Mouse (Mus musculus): ENCODE data around the gene Mcam. TPM values are rescaled to one million over a fixed set of nuclear protein-coding genes. Genes with fewer than 3 reads are reported as not detected.

The Mcam gene
- polyA plus RNA-seq, 1 experiment from 2014 or later: 92.9 TPM

DNA sequence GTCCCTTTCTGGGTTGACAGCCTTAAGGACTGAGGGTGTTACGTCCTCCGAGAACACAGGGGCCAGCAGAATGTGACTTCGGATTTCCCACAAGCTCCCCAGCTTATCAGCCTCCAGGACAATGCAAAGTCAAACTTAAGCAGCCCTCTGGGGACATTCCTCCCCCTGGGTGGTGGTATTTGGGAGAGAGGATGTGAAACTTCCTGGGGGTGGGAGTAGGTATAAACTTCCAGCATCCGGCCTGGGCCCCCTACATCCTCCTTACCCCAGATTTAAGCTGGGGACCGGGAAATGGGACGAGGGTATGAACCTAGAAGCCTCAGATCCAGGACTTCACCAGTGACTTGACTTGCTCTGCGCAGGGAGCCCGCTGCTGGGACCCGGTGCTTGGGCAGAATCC lies 4.6 kb upstream of the Mcam start:
- Histone ChIP-seq H3K4me2 (peak overlapping the region; percentile 90), H3K4me3 (peak overlapping the region; percentile 44), H3K36me3 (no peaks in the 10 kb centered on the region), H3K27me3 (peaks cover 16% of the 10 kb centered on the region; the same call in 1 of the 2 replicates), H3K9ac (peak overlapping the region; percentile 58), H3K9me3 (no peaks in the 10 kb centered on the region), H3K27ac (peak overlapping the region; percentile 96), H3K4me1 (peaks cover 79% of the 10 kb centered on the region)
- 0 out of 2 replicates have a peak, but pooled peaks have one; percentile 3 for ATAC-seq (ENCODE audit: borderline replicate concordance, extremely low read depth, low FRiP score, low TSS enrichment)
- WGBS: 6% methylated on average over 9 of the region's 9 CpGs

DNA sequence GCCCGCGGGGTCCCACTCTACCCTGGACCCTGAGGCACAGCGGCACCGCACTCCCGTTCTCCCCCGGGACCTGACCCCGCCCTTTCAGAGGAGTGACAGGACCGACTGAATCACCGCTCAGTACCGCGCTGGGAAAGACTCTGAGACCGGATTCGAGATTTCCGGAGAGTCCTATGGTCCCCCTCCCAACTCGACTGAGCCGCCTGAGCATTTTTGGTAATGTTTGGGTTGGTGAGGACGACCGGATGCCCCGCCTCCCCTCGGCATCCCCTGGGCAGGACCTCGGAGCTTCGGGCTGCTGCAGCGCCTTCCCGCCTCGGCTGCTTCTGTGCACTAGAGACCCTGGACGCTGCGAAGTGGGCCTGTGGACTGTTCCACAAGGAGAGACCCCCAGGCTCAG lies 4.2 kb upstream of the Mcam start:
- peak; percentile 75 for ATAC-seq (ENCODE audit: borderline replicate concordance, extremely low read depth, low FRiP score, low TSS enrichment)
- Histone ChIP-seq H3K9me3 (no peaks in the 10 kb centered on the region), H3K4me3 (peak overlapping the region; percentile 44), H3K9ac (peak overlapping the region; percentile 58), H3K27me3 (peaks cover 16% of the 10 kb centered on the region; the same call in 1 of the 2 replicates), H3K36me3 (no peaks in the 10 kb centered on the region), H3K4me1 (peaks cover 81% of the 10 kb centered on the region), H3K4me2 (peak overlapping the region; percentile 90), H3K27ac (peak overlapping the region; percentile 96)
- under 1% methylated on average over 27 of the region's 27 CpGs for WGBS

DNA sequence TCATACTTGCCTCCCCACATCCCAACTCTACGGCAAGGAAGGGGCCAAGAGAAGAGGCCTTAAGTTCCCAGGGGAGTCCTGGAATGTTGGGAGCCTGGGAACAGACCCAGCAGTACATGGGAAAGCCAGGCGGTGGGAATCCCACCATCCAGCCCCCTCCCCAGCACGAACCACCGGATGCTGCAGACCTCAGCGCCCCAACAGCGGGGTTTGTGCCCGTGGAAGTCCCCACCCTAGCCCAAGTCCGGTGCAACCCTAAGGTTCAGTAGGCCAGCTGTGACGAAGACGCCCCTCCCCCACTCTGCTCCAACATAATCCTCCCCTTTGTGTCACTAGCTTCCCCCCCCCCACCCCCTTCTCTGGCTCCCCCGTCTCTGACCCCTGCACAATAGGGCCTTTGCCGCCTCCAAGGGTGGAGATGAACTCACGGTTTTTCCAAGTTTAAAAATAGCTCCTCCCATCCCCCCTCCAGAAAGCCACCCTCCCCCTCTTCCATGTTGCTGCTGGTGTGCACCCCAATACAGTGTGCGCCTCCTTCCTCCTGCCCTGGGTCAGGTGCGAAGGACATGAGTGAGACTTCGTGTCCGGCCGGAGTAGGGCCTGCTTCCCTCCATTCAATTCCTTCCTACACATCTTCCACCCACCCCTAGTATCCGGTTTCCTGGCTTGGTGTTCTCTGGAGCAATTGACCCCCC lies 3.5 kb upstream of the Mcam start:
- peak overlapping the region; percentile 44 for H3K4me3 ChIP-seq
- ATAC-seq (ENCODE audit: borderline replicate concordance, extremely low read depth, low FRiP score, low TSS enrichment): peak; percentile 29
- WGBS: 23% methylated on average over 19 of the region's 19 CpGs
- peaks cover 83% of the 10 kb centered on the region for H3K4me1 ChIP-seq
- peaks cover 16% of the 10 kb centered on the region; the same call in 1 of the 2 replicates for H3K27me3 ChIP-seq
- no peaks in the 10 kb centered on the region for H3K9me3 ChIP-seq
- H3K27ac ChIP-seq: peak overlapping the region; percentile 96
- peak overlapping the region; percentile 58; the same call in 1 of the 2 replicates for H3K9ac ChIP-seq
- peak overlapping the region; percentile 90 for H3K4me2 ChIP-seq
- H3K36me3 ChIP-seq: no peaks in the 10 kb centered on the region

DNA sequence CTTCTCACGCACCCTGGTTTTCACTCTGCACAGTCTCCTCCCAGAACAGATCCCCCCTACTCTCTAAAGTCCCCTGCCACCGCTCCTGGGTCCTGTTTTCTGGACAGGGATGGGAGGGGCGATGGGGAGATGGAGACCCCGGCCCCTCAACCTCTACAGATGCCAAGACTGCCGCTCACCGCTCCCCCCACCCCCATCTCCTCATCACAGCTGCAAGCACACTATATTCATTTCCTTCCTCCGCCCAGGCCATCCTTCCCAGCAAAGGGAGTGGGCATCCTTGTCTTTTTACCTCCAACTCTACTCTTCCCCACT lies 3.0 kb upstream of the Mcam start:
- 0 out of 2 replicates have a peak overlapping the region, but pooled peaks have one; percentile 12 for H3K4me3 ChIP-seq
- no peaks in the 10 kb centered on the region for H3K9me3 ChIP-seq
- peaks cover 16% of the 10 kb centered on the region; the same call in 1 of the 2 replicates for H3K27me3 ChIP-seq
- H3K4me1 ChIP-seq: peaks cover 85% of the 10 kb centered on the region
- H3K4me2 ChIP-seq: peak overlapping the region; percentile 90
- peak overlapping the region; percentile 96 for H3K27ac ChIP-seq
- 52% methylated on average over 7 of the region's 7 CpGs for WGBS
- no peaks in the 10 kb centered on the region for H3K36me3 ChIP-seq
- no peak overlapping the region; the same call in 1 of the 2 replicates for H3K9ac ChIP-seq
- ATAC-seq (ENCODE audit: borderline replicate concordance, extremely low read depth, low FRiP score, low TSS enrichment): no peak

DNA sequence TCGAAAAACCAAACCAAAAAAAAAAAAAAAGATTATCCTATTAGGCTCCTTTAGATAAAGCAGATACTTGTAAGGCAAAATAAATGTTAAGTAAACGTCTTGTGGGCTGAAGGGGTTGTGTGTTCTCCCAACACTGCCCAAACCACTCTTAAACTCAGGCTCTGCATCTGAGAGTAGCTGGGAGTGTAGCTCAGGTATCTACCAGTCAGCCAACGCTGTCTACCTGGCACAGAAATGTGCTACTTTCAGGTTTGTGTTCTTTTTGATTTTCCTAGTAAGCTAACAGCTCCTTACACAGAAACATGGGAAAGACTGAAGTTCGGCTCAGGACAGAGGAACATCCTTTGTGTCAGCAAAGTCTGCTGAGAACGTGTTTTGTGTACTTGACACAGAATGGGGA lies 2.1 kb upstream of the Mcam start:
- H3K27me3 ChIP-seq: peaks cover 16% of the 10 kb centered on the region; the same call in 1 of the 2 replicates
- H3K4me2 ChIP-seq: peak overlapping the region; percentile 95; the same call in 1 of the 2 replicates
- H3K4me3 ChIP-seq: no peak overlapping the region
- H3K4me1 ChIP-seq: peaks cover 84% of the 10 kb centered on the region
- WGBS: 50% methylated on average over 5 of the region's 5 CpGs
- H3K36me3 ChIP-seq: no peaks in the 10 kb centered on the region
- H3K27ac ChIP-seq: peak overlapping the region; percentile 96; the same call in 1 of the 2 replicates
- no peaks in the 10 kb centered on the region for H3K9me3 ChIP-seq
- no peak for ATAC-seq (ENCODE audit: borderline replicate concordance, extremely low read depth, low FRiP score, low TSS enrichment)
- no peak overlapping the region for H3K9ac ChIP-seq

DNA sequence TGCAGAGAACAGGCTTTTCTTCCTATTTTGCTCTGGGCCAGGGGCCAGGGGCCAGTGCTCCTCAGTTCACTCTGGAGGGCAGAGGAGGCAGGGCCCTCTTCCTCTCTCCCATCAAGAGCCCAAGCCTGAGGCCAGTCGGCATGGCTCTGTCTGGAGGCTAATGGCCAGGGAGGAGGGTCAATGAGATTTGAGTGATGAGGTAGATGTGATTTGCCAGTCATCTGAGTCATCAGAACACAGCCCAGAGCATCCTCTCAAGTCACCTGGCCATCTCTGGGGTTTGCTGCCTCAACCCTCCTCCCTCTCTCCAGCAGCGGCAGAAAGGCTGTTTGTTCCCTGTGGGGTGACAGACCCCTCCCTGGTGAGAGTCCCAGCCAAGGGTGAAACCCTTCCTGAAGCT lies 982 bp upstream of the Mcam start:
- WGBS: 19% methylated on average over 2 of the region's 2 CpGs
- Histone ChIP-seq H3K27ac (peak overlapping the region; percentile 87), H3K27me3 (peaks cover 16% of the 10 kb centered on the region; the same call in 1 of the 2 replicates), H3K9me3 (no peaks in the 10 kb centered on the region), H3K4me3 (peak overlapping the region; percentile 70), H3K36me3 (0 out of 2 replicates have a peak, but pooled peaks cover under 1% of the 10 kb centered on the region), H3K4me2 (peak overlapping the region; percentile 95), H3K4me1 (peaks cover 79% of the 10 kb centered on the region), H3K9ac (peak overlapping the region; percentile 70)
- no peak for ATAC-seq (ENCODE audit: borderline replicate concordance, extremely low read depth, low FRiP score, low TSS enrichment)

DNA sequence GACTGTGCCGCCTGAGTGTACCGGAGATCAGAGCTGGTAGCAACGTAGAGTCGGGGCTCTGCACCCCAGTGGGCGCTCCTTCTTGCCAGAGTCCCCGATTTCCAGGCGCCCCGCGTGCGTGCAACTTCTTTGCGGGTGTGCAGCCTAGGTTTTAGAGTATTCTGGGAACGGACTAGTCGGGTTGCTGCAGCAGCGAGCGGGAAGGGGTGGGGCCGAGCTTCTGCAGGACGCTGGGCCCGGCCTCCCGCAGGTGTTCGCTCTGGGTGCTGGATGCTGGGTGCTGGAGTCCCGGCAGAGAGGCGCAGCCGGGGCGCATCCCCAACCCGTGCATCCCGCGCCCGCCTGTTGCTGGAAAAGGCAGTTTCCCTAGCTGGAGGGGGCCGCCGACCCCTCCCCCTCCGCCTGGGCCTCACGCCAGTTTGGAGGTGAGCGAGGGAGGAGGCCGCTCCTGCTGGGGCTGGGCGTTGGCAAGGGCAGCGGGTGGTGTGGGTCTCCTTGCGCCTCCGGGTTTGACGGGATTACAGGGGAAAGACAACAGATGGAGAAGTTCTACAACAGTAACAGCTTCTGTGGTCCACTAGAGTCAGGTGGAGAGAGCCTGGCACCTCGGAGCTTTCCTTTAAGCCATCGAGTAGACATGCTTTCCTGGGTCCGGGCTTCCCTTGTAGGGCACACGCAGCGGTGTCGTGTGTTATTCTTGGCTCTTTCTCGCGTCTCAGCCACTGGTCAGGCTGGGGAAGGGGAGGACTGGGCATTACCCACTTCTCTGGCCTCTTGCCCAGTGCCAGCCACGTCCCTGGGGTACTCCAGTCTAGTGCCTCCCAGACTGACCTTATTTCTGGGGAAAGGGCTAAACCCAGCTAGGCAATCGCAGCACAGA lies 822 bp downstream of the Mcam start:
- ATAC-seq (ENCODE audit: borderline replicate concordance, extremely low read depth, low FRiP score, low TSS enrichment): peak; percentile 12; the same call in 1 of the 2 replicates
- peaks cover 65% of the 10 kb centered on the region for H3K4me1 ChIP-seq

DNA sequence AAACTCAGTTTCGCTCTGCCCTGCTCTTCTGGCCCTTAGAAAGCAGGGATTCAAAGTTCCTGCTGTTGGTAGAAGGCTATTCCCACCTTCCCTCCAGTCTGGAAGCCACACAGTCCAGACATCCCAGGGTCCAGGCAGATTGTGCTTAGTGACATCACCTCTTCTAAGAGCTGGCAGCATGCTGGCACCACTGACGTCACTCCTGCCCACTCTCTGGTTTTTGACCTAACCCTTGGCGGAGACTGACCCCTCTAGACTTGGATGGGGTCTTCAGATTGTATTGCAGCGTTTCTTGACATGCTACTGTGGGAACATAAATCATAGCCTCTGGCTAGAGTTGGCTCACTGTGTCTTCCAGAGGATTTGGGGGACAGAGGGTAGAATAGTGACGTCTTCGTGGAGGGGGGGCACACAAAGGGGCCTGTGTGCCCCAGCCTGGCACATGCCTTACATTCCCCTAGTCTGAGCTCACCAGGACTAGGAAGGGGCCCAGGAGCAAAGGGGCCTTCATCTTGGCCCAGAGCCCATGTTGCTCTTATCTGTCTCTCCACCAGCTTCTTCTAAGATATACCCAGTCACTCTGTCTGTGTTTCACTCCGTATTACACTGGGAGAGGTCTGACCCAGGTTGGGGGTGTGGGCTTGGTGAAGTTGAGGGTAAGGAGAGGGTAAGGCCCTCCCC lies 1.6 kb downstream of the Mcam start:
- Histone ChIP-seq H3K9ac (peak overlapping the region; percentile 70), H3K27me3 (peaks cover 16% of the 10 kb centered on the region; the same call in 1 of the 2 replicates)

More for the DNA sequence above, 822 bp downstream of the Mcam start:
- H3K36me3 ChIP-seq: peaks cover 13% of the 10 kb centered on the region
- no peaks in the 10 kb centered on the region for H3K9me3 ChIP-seq
- peak overlapping the region; percentile 70 for H3K9ac ChIP-seq
- 2% methylated on average over 49 of the region's 49 CpGs for WGBS
- peak overlapping the region; percentile 95 for H3K4me2 ChIP-seq
- peak overlapping the region; percentile 87 for H3K27ac ChIP-seq
- H3K4me3 ChIP-seq: peak overlapping the region; percentile 70
- H3K27me3 ChIP-seq: peaks cover 16% of the 10 kb centered on the region; the same call in 1 of the 2 replicates

DNA sequence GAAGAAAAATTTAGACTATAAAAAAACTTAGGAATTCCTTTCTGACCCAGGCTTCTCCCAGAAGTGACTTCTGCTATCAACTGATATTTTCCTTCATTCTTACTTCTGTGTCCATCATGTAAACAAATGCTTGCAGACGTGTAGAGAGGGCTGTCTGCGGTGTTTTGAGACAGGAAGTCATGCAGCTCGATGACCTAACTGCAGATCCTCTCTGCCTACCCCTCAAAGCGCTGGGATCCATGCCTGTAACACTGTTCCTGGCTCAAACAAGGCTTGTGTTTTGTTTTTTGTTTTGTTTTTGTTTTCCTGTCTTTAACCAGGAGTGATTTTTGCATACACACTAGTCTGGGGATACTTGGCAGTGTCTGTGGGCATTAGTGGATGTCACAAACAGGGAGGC lies 3.6 kb downstream of the Mcam start:
- Histone ChIP-seq H3K4me3 (no peak overlapping the region), H3K9ac (no peak overlapping the region), H3K36me3 (peaks cover 27% of the 10 kb centered on the region), H3K4me1 (peaks cover 39% of the 10 kb centered on the region), H3K4me2 (no peak overlapping the region), H3K27ac (no peak overlapping the region), H3K27me3 (peaks cover 12% of the 10 kb centered on the region; the same call in 1 of the 2 replicates), H3K9me3 (no peaks in the 10 kb centered on the region)
- ATAC-seq (ENCODE audit: borderline replicate concordance, extremely low read depth, low FRiP score, low TSS enrichment): no peak
- 44% methylated on average over 4 of the region's 4 CpGs for whole genome bisulfite sequencing

More for the DNA sequence above, 1.6 kb downstream of the Mcam start:
- peak overlapping the region; percentile 87 for H3K27ac ChIP-seq
- 22% methylated on average over 7 of the region's 7 CpGs for WGBS
- peak overlapping the region; percentile 95 for H3K4me2 ChIP-seq
- H3K9me3 ChIP-seq: no peaks in the 10 kb centered on the region
- H3K4me3 ChIP-seq: peak overlapping the region; percentile 70
- peaks cover 19% of the 10 kb centered on the region for H3K36me3 ChIP-seq
- ATAC-seq (ENCODE audit: borderline replicate concordance, extremely low read depth, low FRiP score, low TSS enrichment): peak; percentile 24; the same call in 1 of the 2 replicates
- H3K4me1 ChIP-seq: peaks cover 58% of the 10 kb centered on the region

DNA sequence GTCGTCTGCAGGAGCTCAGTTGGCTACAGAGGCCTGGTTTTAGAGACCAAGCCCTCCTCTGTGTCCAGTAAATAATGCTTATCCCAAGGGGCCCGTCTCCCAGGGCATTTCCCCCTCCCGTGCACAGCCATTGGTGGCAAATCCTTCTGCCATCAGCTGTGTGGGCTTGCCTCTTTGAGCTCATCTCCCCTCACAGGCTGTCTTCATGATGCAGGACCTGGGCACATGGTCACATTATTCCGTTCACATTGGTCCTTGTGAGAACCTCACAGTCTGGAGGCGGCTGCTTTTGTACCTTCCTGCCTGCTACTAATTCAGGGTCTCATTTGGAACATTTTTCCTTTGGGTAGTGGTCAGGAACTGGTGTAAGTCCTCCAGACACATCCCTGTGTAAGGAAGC lies 7.7 kb downstream of the Mcam start:
- no peak overlapping the region for H3K4me2 ChIP-seq
- no peaks in the 10 kb centered on the region for H3K27me3 ChIP-seq
- 69% methylated on average over 5 of the region's 5 CpGs for WGBS
- peaks cover 39% of the 10 kb centered on the region for H3K36me3 ChIP-seq
- no peak overlapping the region for H3K9ac ChIP-seq
- no peak for ATAC-seq (ENCODE audit: borderline replicate concordance, extremely low read depth, low FRiP score, low TSS enrichment)
- H3K9me3 ChIP-seq: no peaks in the 10 kb centered on the region
- H3K4me1 ChIP-seq: no peaks in the 10 kb centered on the region
- H3K4me3 ChIP-seq: no peak overlapping the region
- no peak overlapping the region for H3K27ac ChIP-seq

DNA sequence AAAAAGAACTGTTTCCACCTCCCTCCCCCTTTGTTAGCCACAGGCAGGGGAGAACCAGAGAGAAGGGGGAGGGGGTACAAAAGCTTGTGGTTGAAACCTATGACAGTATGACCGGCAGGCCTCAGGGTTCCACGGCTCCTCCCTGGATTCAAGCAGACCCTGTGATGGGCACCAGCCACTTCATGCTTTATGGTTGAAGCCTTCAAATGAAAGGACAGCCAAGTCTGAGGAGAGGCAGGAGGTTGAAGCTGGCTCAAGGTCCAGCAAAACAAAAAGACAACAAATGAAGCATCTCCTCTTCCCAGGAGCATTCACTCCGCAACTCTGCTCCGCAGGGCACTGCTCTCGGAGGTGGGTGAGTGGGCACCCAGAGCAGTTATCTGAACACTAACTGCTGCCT lies 9.2 kb downstream of the Mcam start:
- no peak overlapping the region for H3K4me3 ChIP-seq
- H3K9me3 ChIP-seq: no peaks in the 10 kb centered on the region
- ATAC-seq (ENCODE audit: borderline replicate concordance, extremely low read depth, low FRiP score, low TSS enrichment): no peak
- H3K4me1 ChIP-seq: no peaks in the 10 kb centered on the region
- H3K27me3 ChIP-seq: no peaks in the 10 kb centered on the region
- peak overlapping the region; percentile 25; the same call in 1 of the 2 replicates for H3K27ac ChIP-seq
- 90% methylated on average over 5 of the region's 5 CpGs for WGBS
- no peak overlapping the region for H3K9ac ChIP-seq
- no peak overlapping the region for H3K4me2 ChIP-seq
- peaks cover 37% of the 10 kb centered on the region for H3K36me3 ChIP-seq

All from lung, embryonic 15.5 days (tissue).